Mouse (Mus musculus) embryonic fibroblast, embryonic 13.5 days (primary cell): ENCODE measurements around the gene Galnt18. TPM values are rescaled to one million over a fixed set of nuclear protein-coding genes. Genes with fewer than 3 reads are reported as not detected.

ENCODE experiments used
- H3K27ac ChIP-seq: 2 replicates; pipeline ENCODE4 v1.5.1; 2012; ENCODE audit warnings: low read length, control low read depth, inconsistent platforms; ENCODE audit not compliant: insufficient read depth
- H3K4me1 ChIP-seq: 2 replicates; pipeline ENCODE4 v1.6.1; 2011; ENCODE audit warnings: low read length; ENCODE audit not compliant: control insufficient read depth, insufficient read depth
- H3K4me3 ChIP-seq: 2 replicates; pipeline ENCODE4 v1.5.1; 2011; ENCODE audit warnings: mild to moderate bottlenecking, control low read depth, low read length; ENCODE audit not compliant: insufficient read depth
- CTCF ChIP-seq: IDR thresholded peaks from 2 replicates; pipeline ENCODE4 v1.5.1; 2011; ENCODE audit warnings: mild to moderate bottlenecking, control low read depth, low read length, moderate library complexity, borderline replicate concordance; ENCODE audit not compliant: insufficient read depth
- POLR2A ChIP-seq: IDR thresholded peaks from 2 replicates; pipeline ENCODE4 v1.6.1; 2011; ENCODE audit warnings: low read depth, mild to moderate bottlenecking, control low read depth, low read length, moderate library complexity
- polyA plus RNA-seq: library from polyadenylated mRNA; stranded (reverse); fragments of >200 nt; gene quantifications from 2 replicates; pipeline ENCODE4 v1.2.4, GENCODE M21; 2011; ENCODE audit warnings: low read depth; ENCODE audit not compliant: missing spikeins, insufficient read length

Galnt18 gene
- polyA plus RNA-seq, 1 experiment: 62.9 TPM

DNA sequence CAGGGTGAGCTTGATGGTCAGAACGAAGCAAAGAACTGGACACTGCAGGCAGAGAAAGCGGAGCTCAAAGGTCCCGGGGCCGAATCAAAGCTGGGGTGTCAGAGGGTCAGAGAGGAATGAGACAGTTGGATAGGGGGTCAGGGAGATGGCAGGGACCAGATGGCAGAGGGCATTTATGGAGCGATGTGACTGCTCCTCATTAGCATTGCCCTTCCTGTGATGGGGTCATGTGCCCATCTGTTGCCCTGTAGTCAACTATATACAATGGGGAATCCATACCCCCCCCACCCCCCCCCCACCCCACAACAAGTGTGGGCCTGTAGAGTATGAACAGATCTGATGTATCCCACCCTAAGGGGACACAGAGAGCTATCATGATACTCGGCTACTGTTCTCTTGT lies 39.7 kb downstream of the Galnt18 start:
- TF ChIP-seq POLR2A: no peak
- no peak for TF ChIP-seq CTCF
- Histone ChIP-seq H3K27ac (no peak overlapping the region), H3K4me3 (no peak overlapping the region), H3K4me1 (peaks cover 5% of the 10 kb centered on the region)

DNA sequence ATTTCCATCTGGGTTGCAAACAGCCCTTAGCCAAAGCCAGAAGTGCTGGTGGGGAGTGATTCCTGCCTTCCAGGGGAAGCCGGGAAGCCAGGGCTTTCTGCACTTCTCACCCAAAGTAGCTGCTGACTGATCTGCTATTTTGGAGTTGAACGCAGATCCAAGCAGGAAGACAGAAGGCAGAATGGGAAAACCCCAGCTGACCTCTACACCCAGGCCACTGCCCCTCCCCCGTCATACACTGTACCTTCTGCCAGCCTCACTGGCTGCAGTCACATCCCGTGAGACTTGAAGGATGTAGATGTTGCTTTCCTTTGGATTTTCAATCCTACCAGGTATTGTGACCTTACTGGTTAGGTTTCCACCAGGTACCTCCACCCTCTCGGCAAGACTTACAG lies 40.4 kb downstream of the Galnt18 start:
- Histone ChIP-seq H3K4me1 (peaks cover 3% of the 10 kb centered on the region), H3K27ac (no peak overlapping the region), H3K4me3 (no peak overlapping the region)
- TF ChIP-seq CTCF (no peak), POLR2A (no peak)

DNA sequence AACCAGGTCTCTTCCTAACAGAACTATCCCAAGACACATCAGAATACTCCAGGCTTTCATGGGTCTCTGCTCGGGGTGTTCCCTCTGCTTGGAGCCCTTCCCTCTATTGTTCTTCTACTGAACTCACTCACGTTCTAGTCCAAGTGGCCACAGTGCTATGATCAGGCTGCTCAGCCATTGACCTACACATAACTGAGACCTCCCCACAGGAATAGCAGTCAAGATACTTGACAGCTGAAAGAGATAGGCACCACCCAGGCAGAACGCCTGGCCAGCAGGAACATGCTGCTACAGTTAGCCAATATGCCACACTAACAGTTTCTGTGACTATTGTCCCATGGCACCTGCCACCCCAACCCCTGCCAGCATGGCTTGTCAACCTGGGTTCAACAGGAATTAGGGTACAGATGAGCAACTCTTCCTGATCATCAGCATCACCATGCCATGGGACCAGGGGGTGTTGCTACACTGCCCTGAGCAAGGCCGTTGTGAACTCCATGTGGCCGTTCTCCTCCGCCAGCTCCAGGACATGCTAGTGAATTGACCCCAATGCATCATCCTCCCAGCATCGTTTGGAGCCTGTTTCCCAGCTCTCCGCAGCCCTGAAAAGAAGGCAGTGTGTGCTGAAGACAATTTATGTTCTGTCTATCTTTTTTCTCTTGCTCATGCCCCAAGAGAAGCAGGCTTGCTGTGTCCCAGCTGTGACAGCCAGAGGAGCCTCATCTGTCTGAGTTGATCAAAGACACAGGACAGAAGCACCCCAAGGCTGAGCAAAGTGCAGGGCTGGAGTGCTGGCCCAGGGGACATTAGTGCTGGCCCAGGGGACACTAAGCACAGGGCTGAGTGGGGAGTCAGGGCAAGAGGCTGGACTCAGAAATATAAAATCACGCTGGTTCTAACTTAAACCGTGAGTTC lies 41.1 kb downstream of the Galnt18 start:
- no peaks in the 10 kb centered on the region; the same call in none of the 2 replicates for H3K4me1 ChIP-seq

DNA sequence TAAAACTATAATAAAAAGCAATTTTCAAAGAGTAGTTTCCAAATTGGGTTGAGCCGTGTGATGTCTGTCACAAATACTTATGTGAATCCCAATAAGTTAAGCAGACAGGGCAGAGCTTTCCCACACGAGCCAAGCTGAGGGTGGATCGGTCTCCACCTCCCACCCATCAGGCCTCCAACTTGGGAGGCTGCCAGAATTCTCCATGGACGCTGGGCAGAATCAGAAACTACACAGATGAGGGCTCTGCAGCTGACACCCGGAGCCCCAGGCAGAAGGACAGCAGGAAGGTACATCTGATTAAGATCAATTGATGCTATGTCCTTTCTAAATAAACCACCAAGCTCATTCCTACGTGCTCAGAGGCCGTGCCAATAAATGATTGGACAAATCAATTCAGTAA lies 42.4 kb downstream of the Galnt18 start:
- no peak overlapping the region for H3K27ac ChIP-seq
- TF ChIP-seq CTCF (no peak), POLR2A (no peak)
- H3K4me1 ChIP-seq: no peaks in the 10 kb centered on the region; the same call in none of the 2 replicates
- no peak overlapping the region for H3K4me3 ChIP-seq

More for the DNA sequence above, 41.1 kb downstream of the Galnt18 start:
- H3K4me3 ChIP-seq: no peak overlapping the region
- no peak overlapping the region for H3K27ac ChIP-seq
- TF ChIP-seq POLR2A (no peak), CTCF (no peak)

DNA sequence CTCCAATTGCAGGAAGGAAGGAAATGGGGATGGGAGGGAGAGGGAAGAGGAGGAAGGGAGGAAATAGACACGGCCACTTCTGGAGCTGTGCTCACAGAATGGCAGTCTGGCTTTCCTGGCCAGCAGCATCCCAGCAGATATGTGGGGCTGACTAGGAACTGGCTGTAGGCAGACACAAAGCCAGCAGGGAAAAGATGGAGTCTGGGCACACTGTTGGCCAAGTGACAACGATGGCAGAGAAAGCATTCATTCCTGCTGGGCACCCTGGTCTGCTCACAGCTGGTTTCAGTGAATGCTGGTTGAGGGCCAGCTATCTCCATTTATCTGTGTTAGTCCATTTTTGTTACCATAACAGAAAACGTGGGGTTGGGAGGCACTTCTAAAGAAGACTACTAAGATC lies 43.4 kb downstream of the Galnt18 start:
- Histone ChIP-seq H3K4me1 (no peaks in the 10 kb centered on the region; the same call in 1 of the 2 replicates), H3K27ac (no peak overlapping the region), H3K4me3 (no peak overlapping the region)
- no peak for TF ChIP-seq POLR2A
- TF ChIP-seq CTCF: no peak

DNA sequence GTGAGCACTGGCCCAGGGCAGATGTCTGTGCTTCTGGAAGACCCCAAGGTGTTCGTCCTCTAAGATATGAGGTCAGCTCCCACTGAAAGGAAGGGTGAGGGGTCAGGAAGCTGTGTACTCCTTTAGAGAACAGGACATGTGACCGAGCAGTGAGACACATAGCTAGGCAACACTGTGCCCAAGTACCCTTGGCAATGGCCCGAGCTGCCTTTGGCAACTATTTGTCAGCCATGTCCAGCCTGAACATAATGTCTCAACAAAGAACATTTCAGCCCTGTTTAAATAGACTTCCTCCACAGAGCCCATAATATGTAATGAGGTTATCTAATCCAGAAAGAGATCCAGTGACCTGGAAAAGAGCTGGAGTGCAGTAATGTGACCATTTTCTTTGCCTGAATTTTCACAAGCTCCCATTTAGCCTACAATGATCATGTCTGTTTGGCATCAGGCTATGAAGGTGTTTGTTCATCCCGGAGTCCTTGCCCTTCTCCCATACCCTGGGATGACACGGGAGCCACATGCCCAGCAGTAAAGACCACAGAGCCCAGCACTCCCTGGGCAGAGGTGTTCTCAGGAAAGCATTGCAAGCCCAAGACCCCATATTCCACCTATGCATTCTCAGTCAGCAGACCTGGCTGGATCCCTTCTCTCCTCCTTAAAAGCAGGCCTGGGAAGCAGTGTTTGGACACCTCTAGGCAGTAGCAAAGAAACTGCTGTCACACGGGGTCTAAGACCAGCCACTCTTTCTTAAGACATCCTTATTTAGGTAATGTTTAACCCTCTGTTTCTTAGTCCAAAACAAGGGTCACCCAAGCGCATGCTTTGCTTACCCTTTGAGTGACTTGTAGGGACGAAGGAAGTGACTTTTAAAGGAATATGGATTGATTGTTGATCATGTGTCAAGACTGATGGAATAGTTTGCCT lies 49.2 kb downstream of the Galnt18 start:
- Histone ChIP-seq H3K27ac (no peak overlapping the region), H3K4me1 (peaks cover 3% of the 10 kb centered on the region)

DNA sequence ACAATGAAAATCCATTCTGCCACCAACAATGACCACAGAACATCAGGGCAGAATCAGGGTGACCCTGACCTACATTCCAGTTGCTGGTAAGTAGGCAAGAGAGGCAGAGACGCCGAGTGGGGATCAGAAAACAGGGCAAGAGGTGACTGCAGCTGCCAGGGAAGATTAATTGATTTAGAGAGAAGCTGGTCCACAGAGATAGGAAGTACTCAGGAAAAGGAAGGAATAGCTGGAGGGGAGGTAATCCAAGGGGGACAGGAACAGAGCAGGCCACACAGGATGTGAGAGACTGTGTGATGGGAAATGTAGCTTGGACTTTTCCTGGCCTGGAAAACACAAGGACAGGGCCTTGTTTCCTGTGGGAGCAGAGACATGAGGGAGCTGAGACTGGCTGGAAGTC lies 52.8 kb downstream of the Galnt18 start:
- H3K4me1 ChIP-seq: peaks cover 3% of the 10 kb centered on the region
- no peak overlapping the region for H3K27ac ChIP-seq
- TF ChIP-seq POLR2A: no peak
- no peak overlapping the region for H3K4me3 ChIP-seq

More for the DNA sequence above, 49.2 kb downstream of the Galnt18 start:
- TF ChIP-seq POLR2A (no peak), CTCF (no peak)
- no peak overlapping the region for H3K4me3 ChIP-seq

DNA sequence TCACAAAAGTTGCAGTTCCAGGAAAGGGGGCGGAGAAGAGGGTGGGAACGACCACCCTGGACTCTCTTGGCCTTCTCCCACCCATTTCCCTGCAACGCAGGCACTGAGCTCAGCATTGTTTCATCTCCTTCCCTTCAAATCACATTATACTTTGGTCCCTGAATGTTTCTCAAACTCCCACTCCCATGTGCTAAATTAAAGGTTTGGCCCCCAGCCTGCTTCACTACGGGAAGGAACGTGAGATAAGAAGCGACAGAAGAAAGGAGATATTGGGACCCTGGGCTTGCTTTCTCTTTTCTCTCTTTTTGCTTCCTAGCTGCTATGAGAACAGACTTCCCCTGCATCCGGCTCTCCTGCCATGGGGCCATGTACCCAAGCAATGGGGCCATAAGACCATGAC lies 55.0 kb downstream of the Galnt18 start:
- H3K4me1 ChIP-seq: peaks cover 3% of the 10 kb centered on the region
- H3K27ac ChIP-seq: no peak overlapping the region
- H3K4me3 ChIP-seq: no peak overlapping the region
- TF ChIP-seq POLR2A (no peak), CTCF (no peak)

DNA sequence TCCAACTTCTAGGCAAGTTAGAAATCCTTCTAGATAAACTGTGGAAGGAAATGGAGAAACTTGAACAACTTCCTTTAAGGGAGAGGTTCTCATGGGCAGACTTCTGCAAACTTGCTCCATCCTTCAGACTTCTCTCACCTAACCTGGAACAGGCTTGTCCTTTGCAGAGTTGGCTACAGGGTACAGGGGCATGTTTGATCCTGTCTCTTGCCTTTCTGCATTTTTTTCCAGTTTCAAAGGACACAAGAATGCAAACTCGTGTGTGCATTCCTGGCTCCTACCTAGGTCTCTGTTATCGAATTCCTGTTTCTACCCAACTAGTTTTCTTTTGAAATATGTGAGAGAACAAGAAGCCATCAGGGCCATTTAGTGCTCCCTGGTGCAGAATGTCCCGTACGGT lies 55.8 kb downstream of the Galnt18 start:
- Histone ChIP-seq H3K27ac (no peak overlapping the region), H3K4me1 (peaks cover 3% of the 10 kb centered on the region), H3K4me3 (no peak overlapping the region)
- TF ChIP-seq CTCF: no peak
- TF ChIP-seq POLR2A: no peak

DNA sequence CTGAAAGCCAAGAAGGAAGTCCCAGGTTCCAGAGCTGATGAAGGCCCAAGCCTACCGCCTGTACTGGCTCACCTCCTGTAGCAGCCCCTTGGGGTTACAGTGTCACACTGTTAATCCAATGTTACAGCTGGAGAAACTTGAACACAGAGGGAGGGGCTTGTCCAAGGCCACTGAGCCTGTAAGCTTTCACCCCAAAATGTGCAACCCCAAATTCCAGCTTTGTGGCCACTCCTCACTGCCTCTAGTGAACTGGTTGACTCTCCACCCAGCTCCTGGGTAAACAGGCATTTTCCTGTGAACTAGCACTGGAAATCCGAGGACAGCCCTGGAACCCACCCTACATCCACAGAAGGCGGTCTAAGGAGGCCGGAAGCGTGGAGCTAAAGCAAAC lies 58.5 kb downstream of the Galnt18 start:
- Histone ChIP-seq H3K4me1 (peaks cover 3% of the 10 kb centered on the region; the same call in 1 of the 2 replicates), H3K27ac (no peak overlapping the region)
- no peak for TF ChIP-seq POLR2A
- no peak for TF ChIP-seq CTCF

More for the DNA sequence above, 58.5 kb downstream of the Galnt18 start:
- no peak overlapping the region for H3K4me3 ChIP-seq
